ENCODE assay signal across 8 mouse cellular contexts in genomic region chr11:113733631-113734364, GRCm38 (mm10). TPM values are rescaled to one million over a fixed set of nuclear protein-coding genes. Genes with fewer than 3 reads are reported as not detected.
DNase-seq lines count a peak whose midpoint lies in the region; ATAC-seq and TF ChIP-seq lines count a peak whose summit lies in the region.

No protein-coding gene starts in this region.

- H3K9ac ChIP-seq in hindbrain, embryonic 11.5 days (ENCODE audit: low read depth, low read length), result no peak overlapping the region
- H3K9ac ChIP-seq in hindbrain, embryonic 14.5 days, result no peak overlapping the region
- no peak overlapping the region for H3K9ac ChIP-seq in kidney, postnatal 0 days (ENCODE audit: low read depth, low read length)

- no peak overlapping the region; the same call in 1 of the 2 replicates for H3K27ac ChIP-seq in hindbrain, embryonic 11.5 days (ENCODE audit: low read depth, low read length)
- H3K27ac ChIP-seq in hindbrain, embryonic 14.5 days, result no peak overlapping the region
- H3K27ac ChIP-seq in bone marrow, adult 2 months (ENCODE audit: control insufficient read depth, insufficient read depth, low read depth, low read length, poor library complexity), result peak overlapping the region; percentile 60
- peak overlapping the region; percentile 71 for H3K27ac ChIP-seq in kidney, postnatal 0 days

- H3K27me3 ChIP-seq in hindbrain, embryonic 11.5 days (ENCODE audit: control insufficient read depth, insufficient read depth, low read length), result no peaks in the 10 kb centered on the region
- H3K27me3 ChIP-seq in hindbrain, embryonic 14.5 days (ENCODE audit: control insufficient read depth, insufficient read depth, low read length), result no peaks in the 10 kb centered on the region
- no peaks in the 10 kb centered on the region for H3K27me3 ChIP-seq in kidney, postnatal 0 days (ENCODE audit: insufficient read depth, low read length)

- H3K4me1 ChIP-seq in hindbrain, embryonic 11.5 days (replicated peaks; ENCODE audit: control insufficient read depth, insufficient read depth, low read length), result peaks cover 12% of the 10 kb centered on the region
- peaks cover 26% of the 10 kb centered on the region; the same call in 1 of the 2 replicates for H3K4me1 ChIP-seq in hindbrain, embryonic 14.5 days (replicated peaks; ENCODE audit: control insufficient read depth, insufficient read depth, low read length)
- H3K4me1 ChIP-seq in bone marrow, adult 2 months (ENCODE audit: control insufficient read depth, insufficient read depth, low read length), result peaks cover 11% of the 10 kb centered on the region; the same call in 1 of the 2 replicates
- H3K4me1 ChIP-seq in kidney, postnatal 0 days (replicated peaks; ENCODE audit: insufficient read depth, low read length), result peaks cover 59% of the 10 kb centered on the region

- TF ChIP-seq CTCF in bone marrow, adult 2 months (IDR thresholded peaks at IDR 0.05; ENCODE audit: control insufficient read depth, insufficient read depth, low read length), result no peak
- TF ChIP-seq CTCF in kidney, postnatal 0 days (IDR thresholded peaks at IDR 0.05; ENCODE audit: low read depth), result 0 out of 2 replicates have a peak, but pooled peaks have one; percentile 4

- H3K9me3 ChIP-seq in hindbrain, embryonic 11.5 days (ENCODE audit: control insufficient read depth, low read length), result no peaks in the 10 kb centered on the region
- H3K9me3 ChIP-seq in hindbrain, embryonic 14.5 days (ENCODE audit: control insufficient read depth, low read length), result no peaks in the 10 kb centered on the region
- no peaks in the 10 kb centered on the region for H3K9me3 ChIP-seq in kidney, postnatal 0 days (replicated peaks; ENCODE audit: low read length)

- no peak for TF ChIP-seq POLR2A in bone marrow, adult 2 months (IDR thresholded peaks at IDR 0.05; ENCODE audit: borderline replicate concordance, control insufficient read depth, low read depth, low read length)

- 55% methylated on average over 6 of the region's 6 CpGs for WGBS in hindbrain, embryonic 11.5 days
- WGBS in hindbrain, embryonic 14.5 days, result 42% methylated on average over 6 of the region's 6 CpGs
- WGBS in bone marrow, adult 2 months, result 43% methylated on average over 6 of the region's 6 CpGs
- WGBS in kidney, postnatal 0 days, result 23% methylated on average over 6 of the region's 6 CpGs

- no peak for DNase-seq in hindbrain, embryonic 11.5 days (ENCODE audit: low spot score)
- no peak for DNase-seq in hindbrain, embryonic 14.5 days (ENCODE audit: low spot score)
- DNase-seq in kidney, postnatal 0 days (ENCODE audit: low spot score), result peak; percentile 67
- peak; percentile 50 to 69 for DNase-seq in monocyte, adult 2 months (ENCODE audit: low read depth in 1 of 2, low spot score in 2 of 2)
- DNase-seq in left cerebral cortex, postnatal 36 days (ENCODE audit: low spot score in 2 of 2), result no peak
- DNase-seq in layer of hippocampus, adult 11-12 months (ENCODE audit: low spot score), result no peak
- DNase-seq in thymus, postnatal 10 days (ENCODE audit: low spot score in 2 of 2), result no peak

- intact Hi-C loops in left cerebral cortex, postnatal 36 days (cut with DNase I), result no loop called here

- ATAC-seq in hindbrain, embryonic 11.5 days (ENCODE audit: low FRiP score), result peak; percentile 48; the same call in 1 of the 2 replicates
- ATAC-seq in hindbrain, embryonic 14.5 days (ENCODE audit: low FRiP score), result no peak
- peak; percentile 73 for ATAC-seq in kidney, postnatal 0 days (replicated peaks; ENCODE audit: low FRiP score, low read depth)

- H3K36me3 ChIP-seq in hindbrain, embryonic 11.5 days (ENCODE audit: control insufficient read depth, insufficient read depth, low read length), result peaks cover 2% of the 10 kb centered on the region; the same call in 1 of the 2 replicates
- peaks cover 8% of the 10 kb centered on the region for H3K36me3 ChIP-seq in hindbrain, embryonic 14.5 days (replicated peaks; ENCODE audit: control insufficient read depth, insufficient read depth)
- peaks cover 6% of the 10 kb centered on the region; the same call in 1 of the 2 replicates for H3K36me3 ChIP-seq in kidney, postnatal 0 days (ENCODE audit: insufficient read depth, low read length)

- H3K4me2 ChIP-seq in hindbrain, embryonic 11.5 days (replicated peaks; ENCODE audit: low read depth, low read length), result no peak overlapping the region
- no peak overlapping the region for H3K4me2 ChIP-seq in hindbrain, embryonic 14.5 days (replicated peaks)
- H3K4me2 ChIP-seq in kidney, postnatal 0 days (ENCODE audit: low read length), result no peak overlapping the region

- no peak overlapping the region for H3K4me3 ChIP-seq in hindbrain, embryonic 11.5 days (ENCODE audit: low read depth, low read length)
- H3K4me3 ChIP-seq in hindbrain, embryonic 14.5 days (replicated peaks; ENCODE audit: low read length), result no peak overlapping the region
- no peak overlapping the region for H3K4me3 ChIP-seq in bone marrow, adult 2 months (replicated peaks; ENCODE audit: control insufficient read depth, low read depth, low read length)
- no peak overlapping the region for H3K4me3 ChIP-seq in kidney, postnatal 0 days (replicated peaks; ENCODE audit: low read depth, low read length)

RNA-seq across cellular contexts. Expression of gene Cdc42ep4, which starts 17.9 kb away (rescaled TPM):
- 64.5 and 68.6 TPM in 2 replicates for polyA plus RNA-seq in hindbrain, embryonic 11.5 days (2014; fragmentation: Nextera tagmentation; extraction: Ambion mirVana)
- polyA plus RNA-seq in hindbrain, embryonic 14.5 days (2014; fragmentation: Nextera tagmentation; extraction: Ambion mirVana), result 42.0 and 43.8 TPM in 2 replicates
- polyA plus RNA-seq in bone marrow, adult 2 months (2011; ENCODE audit: insufficient read depth, insufficient read length, low replicate concordance, missing spikeins), result 8.6 and 9.5 TPM in 2 replicates
- polyA plus RNA-seq in kidney, postnatal 0 days (2015; fragmentation: Nextera tagmentation; extraction: Ambion mirVana), result 48.5 and 52.3 TPM in 2 replicates
- 10 to 100 TPM; 21.9 to 29.8 TPM for total RNA-seq in left cerebral cortex, postnatal 36 days (2021)

RNA-seq across cellular contexts. Expression of gene Cpsf4l, which starts 24.0 kb away (rescaled TPM):
- 0.80 and 0.86 TPM in 2 replicates for polyA plus RNA-seq in hindbrain, embryonic 11.5 days (2014; fragmentation: Nextera tagmentation; extraction: Ambion mirVana)
- polyA plus RNA-seq in hindbrain, embryonic 14.5 days (2014; fragmentation: Nextera tagmentation; extraction: Ambion mirVana), result 0.27 and 0.54 TPM in 2 replicates
- polyA plus RNA-seq in bone marrow, adult 2 months (2011; ENCODE audit: insufficient read depth, insufficient read length, low replicate concordance, missing spikeins), result not detected in 2 replicates
- polyA plus RNA-seq in kidney, postnatal 0 days (2015; fragmentation: Nextera tagmentation; extraction: Ambion mirVana), result 3.9 TPM in 2 replicates
- not detected for total RNA-seq in left cerebral cortex, postnatal 36 days (2021)

RNA-seq across cellular contexts. Expression of gene D11Wsu47e, which starts 49.6 kb away (rescaled TPM):
- 20.2 and 21.0 TPM in 2 replicates for polyA plus RNA-seq in hindbrain, embryonic 11.5 days (2014; fragmentation: Nextera tagmentation; extraction: Ambion mirVana)
- polyA plus RNA-seq in hindbrain, embryonic 14.5 days (2014; fragmentation: Nextera tagmentation; extraction: Ambion mirVana), result 22.2 and 24.2 TPM in 2 replicates
- polyA plus RNA-seq in bone marrow, adult 2 months (2011; ENCODE audit: insufficient read depth, insufficient read length, low replicate concordance, missing spikeins), result 8.0 and 8.4 TPM in 2 replicates
- polyA plus RNA-seq in kidney, postnatal 0 days (2015; fragmentation: Nextera tagmentation; extraction: Ambion mirVana), result 17.2 and 18.8 TPM in 2 replicates
- total RNA-seq in left cerebral cortex, postnatal 36 days (2021), result 10 to 100 TPM; 11.5 to 14.9 TPM

RNA-seq across cellular contexts. Expression of gene Fam104a, which starts 49.8 kb away (rescaled TPM):
- polyA plus RNA-seq in hindbrain, embryonic 11.5 days (2014; fragmentation: Nextera tagmentation; extraction: Ambion mirVana), result 49.9 and 56.4 TPM in 2 replicates
- 42.3 and 43.7 TPM in 2 replicates for polyA plus RNA-seq in hindbrain, embryonic 14.5 days (2014; fragmentation: Nextera tagmentation; extraction: Ambion mirVana)
- 26.2 and 35.2 TPM in 2 replicates for polyA plus RNA-seq in bone marrow, adult 2 months (2011; ENCODE audit: insufficient read depth, insufficient read length, low replicate concordance, missing spikeins)
- 49.7 and 49.9 TPM in 2 replicates for polyA plus RNA-seq in kidney, postnatal 0 days (2015; fragmentation: Nextera tagmentation; extraction: Ambion mirVana)
- 10 to 100 TPM; 28.3 to 31.6 TPM for total RNA-seq in left cerebral cortex, postnatal 36 days (2021)

Comparison
In these comparisons a context has a peak if more than half of its experiments do, and no peak if none do; other contexts are left out.
1. DNase-seq: peak in kidney, postnatal 0 days (single experiment) and monocyte, adult 2 months (2 of 2); none in hindbrain, embryonic 11.5 days (single experiment), hindbrain, embryonic 14.5 days (single experiment), left cerebral cortex, postnatal 36 days (0 of 2), layer of hippocampus, adult 11-12 months (single experiment) and thymus, postnatal 10 days (0 of 2).
2. H3K27ac ChIP-seq: peak in bone marrow, adult 2 months (single experiment) and kidney, postnatal 0 days (single experiment); none in hindbrain, embryonic 11.5 days (single experiment) and hindbrain, embryonic 14.5 days (single experiment).